Mouse (Mus musculus) embryo, embryonic 11.5 days (tissue): ENCODE results near the gene Tspan32.
A peak's percentile ranks its signal among the peaks of the same experiment; 100 is the strongest.

Experiments
- DNase-seq: peaks from one replicate; pipeline ENCODE4 v3.0.0-alpha.2; 2012; ENCODE audit warnings: low read depth, low spot score

The Tspan32 gene

GRCm38 (mm10) chr7:143053961-143054611 is 49.2 kb downstream of the Tspan32 start:
- no peak for DNase-seq

GRCm38 (mm10) chr7:143054612-143054965 is 49.7 kb downstream of the Tspan32 start:
- DNase-seq: no peak

GRCm38 (mm10) chr7:143055001-143055400 is 50.2 kb downstream of the Tspan32 start:
- no peak for DNase-seq

GRCm38 (mm10) chr7:143055499-143056186 is 50.8 kb downstream of the Tspan32 start:
- no peak for DNase-seq

GRCm38 (mm10) chr7:143057023-143057422 is 52.2 kb downstream of the Tspan32 start:
- no peak for DNase-seq

GRCm38 (mm10) chr7:143057667-143058220 is 52.9 kb downstream of the Tspan32 start:
- no peak for DNase-seq

GRCm38 (mm10) chr7:143058221-143058697 is 53.4 kb downstream of the Tspan32 start:
- DNase-seq: no peak

GRCm38 (mm10) chr7:143059202-143059870 is 54.5 kb downstream of the Tspan32 start:
- DNase-seq: no peak

- DNase-seq: no peak
Observed at GRCm38 (mm10) chr7:143062704-143063103, 57.9 kb downstream of the Tspan32 start.

GRCm38 (mm10) chr7:143064226-143064625 is 59.4 kb downstream of the Tspan32 start:
- no peak for DNase-seq

GRCm38 (mm10) chr7:143065692-143066091 is 60.8 kb downstream of the Tspan32 start:
- DNase-seq: no peak

GRCm38 (mm10) chr7:143067469-143067868 is 62.6 kb downstream of the Tspan32 start:
- no peak for DNase-seq

GRCm38 (mm10) chr7:143067897-143068296 is 63.1 kb downstream of the Tspan32 start:
- no peak for DNase-seq

- no peak for DNase-seq
Observed at GRCm38 (mm10) chr7:143068316-143068881, 63.6 kb downstream of the Tspan32 start.

- peak; percentile 99 for DNase-seq
Observed at GRCm38 (mm10) chr7:143068882-143069591, 64.2 kb downstream of the Tspan32 start, which contains the start of gene Tssc4. TSS of gene Tssc4 (plus strand) at chr7:143069249.
